Mouse (Mus musculus) CH12.LX (cell line): ENCODE results near the gene Cdc34.

Experiments
- CTCF ChIP-seq, 2 experiments: IDR thresholded peaks in 1 of 2; conservative IDR thresholded peaks in 1 of 2; 2 replicates each; pipeline ENCODE4 v1.5.1; 2011 to 2012; ENCODE audit warnings: low read depth in 2 of 2, low read length in 2 of 2, improper control_type of control experiment in 1 of 2, inconsistent platforms in 1 of 2, mild to moderate bottlenecking in 1 of 2, moderate library complexity in 1 of 2
- E2F4 ChIP-seq: IDR thresholded peaks from 2 replicates; pipeline ENCODE4 v1.6.1; 2011; ENCODE audit warnings: low read depth, low read length, improper control_type of control experiment; ENCODE audit not compliant: insufficient replicate concordance
- EP300 ChIP-seq: IDR thresholded peaks from 2 replicates; pipeline ENCODE4 v1.6.1; 2011; ENCODE audit warnings: low read length, improper control_type of control experiment
- MAFK ChIP-seq: IDR thresholded peaks from 2 replicates; pipeline ENCODE4 v1.6.1; 2011; ENCODE audit warnings: low read length, improper control_type of control experiment; ENCODE audit not compliant: insufficient replicate concordance
- MAZ ChIP-seq: IDR thresholded peaks from 2 replicates; pipeline ENCODE4 v1.6.1; 2012; ENCODE audit warnings: low read depth, mild to moderate bottlenecking, inconsistent platforms, low read length, improper control_type of control experiment, moderate library complexity
- MEF2A ChIP-seq: IDR thresholded peaks from 2 replicates; pipeline ENCODE4 v1.6.1; 2014; ENCODE audit warnings: low read depth, mild to moderate bottlenecking, inconsistent platforms, low read length, improper control_type of control experiment, borderline replicate concordance
- MXI1 ChIP-seq: IDR thresholded peaks from 2 replicates; pipeline ENCODE4 v1.6.1; 2011; ENCODE audit warnings: mild to moderate bottlenecking, low read depth, low read length, improper control_type of control experiment
- POLR2A ChIP-seq: IDR thresholded peaks from 2 replicates; pipeline ENCODE4 v1.6.1; 2011; ENCODE audit warnings: low read depth, mild to moderate bottlenecking, improper control_type of control experiment, low read length
- UBTF ChIP-seq: IDR thresholded peaks from 2 replicates; pipeline ENCODE4 v1.6.1; 2012; ENCODE audit warnings: low read depth, mild to moderate bottlenecking, inconsistent platforms, low read length, improper control_type of control experiment, moderate library complexity
- USF1 ChIP-seq: IDR thresholded peaks from 2 replicates; pipeline ENCODE4 v1.6.1; 2014; ENCODE audit warnings: low read depth, mild to moderate bottlenecking, inconsistent platforms, low read length, improper control_type of control experiment
- ZNF384 ChIP-seq: IDR thresholded peaks from 2 replicates; pipeline ENCODE4 v1.6.1; 2012; ENCODE audit warnings: low read depth, low read length, improper control_type of control experiment, inconsistent platforms

DNA sequence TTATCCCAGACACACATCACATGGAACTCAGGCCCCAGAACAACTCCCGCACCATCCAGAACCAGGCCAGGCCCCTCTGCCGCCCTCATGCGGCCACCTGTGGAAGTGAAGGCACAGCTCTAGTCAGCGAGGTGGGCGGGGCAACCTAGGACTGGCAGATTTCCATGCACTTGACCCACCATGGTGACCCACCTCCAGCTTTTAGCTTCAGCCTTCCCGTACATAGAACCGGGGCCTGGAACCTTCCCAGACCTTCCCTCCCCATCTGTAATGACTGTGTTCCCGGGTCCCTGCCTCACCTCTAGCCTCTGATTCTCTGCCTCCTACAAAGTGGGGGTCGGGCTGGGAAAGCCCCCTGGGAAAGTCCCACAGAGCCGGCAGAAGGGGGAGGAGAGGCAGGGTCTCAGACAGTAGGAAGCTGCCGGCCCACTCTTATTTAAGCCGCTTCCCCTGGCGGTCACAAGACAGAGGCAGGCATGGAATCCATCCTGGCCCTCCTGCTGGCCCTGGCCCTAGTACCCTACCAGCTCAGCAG lies 17.8 kb upstream of the Cdc34 start, which contains the start of gene Madcam1:
- peak; percentile 80 to 81 for TF ChIP-seq CTCF (conservative IDR thresholded peaks at IDR 0.05 in 1 of 2, IDR thresholded peaks at IDR 0.05 in 1 of 2; ENCODE audit: low read depth in 2 of 2, low read length in 2 of 2)
- TF ChIP-seq MAFK, result no peak
- TF ChIP-seq UBTF, result no peak
- TF ChIP-seq POLR2A, result peak; percentile 76
- peak; percentile 26 for TF ChIP-seq MXI1
- TF ChIP-seq EP300, result peak; percentile 47; the same call in 1 of the 2 replicates
- no peak for TF ChIP-seq USF1
- peak; percentile 39; the same call in 1 of the 2 replicates for TF ChIP-seq MEF2A
- TF ChIP-seq ZNF384, result no peak
- TF ChIP-seq E2F4, result no peak
- TF ChIP-seq MAZ, result peak; percentile 66; the same call in 1 of the 2 replicates
